Mouse (Mus musculus) kidney, adult 2 months (tissue): ENCODE measurements at regions not wholly inside any gene's neighbourhood (a gene's known extent, or its start where the extent isn't known, plus 50 kb on each side); places are given as distances from the start of the nearest gene placed in this dataset.

Experiments used
- CTCF ChIP-seq: fragments of 200-500 bp; conservative IDR thresholded peaks from 2 replicates; pipeline ENCODE4 v1.5.1; 2011; ENCODE audit warnings: low read depth, mild to moderate bottlenecking, control low read depth, low read length, moderate library complexity, mixed read lengths; ENCODE audit not compliant: insufficient read depth, insufficient read length
- POLR2A ChIP-seq: fragments of 200-500 bp; IDR thresholded peaks from one replicate; pipeline ENCODE4 v1.6.1; 2011; ENCODE audit warnings: low read depth, low read length, control low read depth

DNA sequence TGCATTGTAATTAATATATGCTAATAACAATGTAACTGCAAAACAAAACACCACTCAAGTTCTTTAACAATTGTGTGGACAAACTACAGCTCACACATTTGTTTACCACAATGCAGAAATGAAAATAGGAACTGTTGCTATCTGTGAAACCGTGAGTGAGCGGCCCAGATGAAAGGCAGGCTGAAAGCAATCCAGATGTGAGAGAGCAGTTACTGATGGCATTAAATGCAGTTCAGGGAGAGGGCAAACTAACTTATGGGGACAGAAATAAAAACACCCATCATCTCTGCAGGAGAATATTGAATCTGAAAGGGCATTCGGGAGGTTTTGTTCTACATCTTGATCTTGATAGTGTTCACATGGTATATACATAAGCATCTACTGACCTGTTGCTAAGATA is 301.3 kb downstream of the Ttll7 start:
- TF ChIP-seq CTCF, result no peak
- no peak for TF ChIP-seq POLR2A
